Mouse (Mus musculus) skeletal muscle tissue, postnatal 0 days (tissue): Measurements from ENCODE around the gene Olfr205. TPM values are rescaled to one million over a fixed set of nuclear protein-coding genes. Genes with fewer than 3 reads are reported as not detected.

Source experiments
- polyA plus RNA-seq: library from polyadenylated mRNA; unstranded; fragments of >200 nt; fragmentation: Nextera tagmentation; extraction: Ambion mirVana; gene quantifications from 2 replicates; pipeline ENCODE4 v1.2.1, GENCODE M21; 2015

Olfr205 gene
- polyA plus RNA-seq: not detected in 2 replicates

DNA sequence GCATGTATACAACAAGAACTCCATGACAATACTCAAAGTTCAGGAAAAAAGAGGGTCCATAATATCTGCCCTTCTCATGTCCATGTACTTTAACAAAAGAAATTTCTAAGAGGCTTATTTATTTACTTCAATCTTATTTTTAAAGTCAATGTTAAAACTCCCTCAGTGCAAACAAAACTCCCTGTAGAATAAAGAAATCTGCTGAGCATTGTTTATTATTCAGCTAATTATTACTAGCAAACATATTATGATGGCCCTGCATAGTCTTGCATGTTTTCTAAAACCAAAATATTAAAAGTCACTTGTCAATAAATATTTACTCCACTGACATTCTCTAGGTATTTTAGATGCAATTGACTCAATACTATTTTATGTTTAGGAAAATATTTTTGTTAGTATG is at the start of gene Olfr205:
TSS of gene Olfr205 (minus strand) at position 101 of the 400 bp plus-strand sequence.

GRCm38 (mm10) chr16:59363893-59364292 is 33.0 kb upstream of the Olfr205 start, which contains the start of gene Olfr209:
Gene Olfr209 (minus strand): TSS chr16:59363993.

DNA sequence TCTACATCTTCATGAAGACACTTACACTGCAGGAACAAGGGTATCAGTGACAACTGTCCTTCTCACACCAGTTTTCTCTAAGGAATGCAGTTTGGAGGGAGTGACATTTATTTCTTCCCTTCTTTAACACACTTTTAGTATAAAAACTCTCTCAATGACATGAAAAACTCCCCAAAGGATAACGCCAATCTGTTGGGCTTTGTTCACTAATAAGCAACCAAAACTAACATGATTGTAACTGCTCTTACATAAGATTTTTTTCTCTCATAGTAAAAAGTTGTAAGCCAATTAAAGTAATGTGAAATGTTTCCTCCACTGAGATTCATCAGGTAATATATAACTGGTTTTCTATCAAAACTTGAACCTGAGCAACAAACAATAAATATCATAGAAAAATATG is 18.2 kb upstream of the Olfr205 start, which contains the start of gene Olfr206:
TSS of gene Olfr206 (minus strand) at position 101 of the 400 bp plus-strand sequence.

GRCm38 (mm10) chr16:59318148-59318547 is 12.8 kb downstream of the Olfr205 start, which contains the start of gene Olfr204:
Gene Olfr204 (minus strand): TSS chr16:59318248.

GRCm38 (mm10) chr16:59298581-59298980 is 32.4 kb downstream of the Olfr205 start, which contains the start of gene Olfr203:
Gene Olfr203 (plus strand): TSS chr16:59298881.

GRCm38 (mm10) chr16:59286693-59287092 is 44.2 kb downstream of the Olfr205 start, which contains the start of gene Olfr202:
Gene Olfr202 (minus strand): TSS chr16:59286793.

Other genes with a start within 250 kb of the Olfr205 start
- gene Olfr191, start 241.3 kb downstream of the Olfr205 start, polyA plus RNA-seq: not detected in 2 replicates
- gene Olfr193, start 219.3 kb downstream of the Olfr205 start, polyA plus RNA-seq: not detected in 2 replicates
- gene Olfr194, start 210.1 kb downstream of the Olfr205 start, polyA plus RNA-seq: not detected in 2 replicates
- not detected in 2 replicates for gene Olfr195, start 184.1 kb downstream of the Olfr205 start, polyA plus RNA-seq
- not detected in 2 replicates for gene Olfr196, start 160.7 kb downstream of the Olfr205 start, polyA plus RNA-seq
- gene Olfr198, start 127.6 kb downstream of the Olfr205 start, polyA plus RNA-seq: not detected in 2 replicates
- gene Olfr199, start 111.4 kb downstream of the Olfr205 start, polyA plus RNA-seq: not detected in 2 replicates
- not detected in 2 replicates for gene Olfr201, start 58.5 kb downstream of the Olfr205 start, polyA plus RNA-seq
- gene Olfr202, start 44.3 kb downstream of the Olfr205 start, polyA plus RNA-seq: not detected in 2 replicates
- gene Olfr203, start 32.3 kb downstream of the Olfr205 start, polyA plus RNA-seq: not detected in 2 replicates
- not detected in 2 replicates for gene Olfr204, start 12.9 kb downstream of the Olfr205 start, polyA plus RNA-seq
- gene Olfr206, start 18.1 kb upstream of the Olfr205 start, polyA plus RNA-seq: not detected in 2 replicates
- gene Olfr209, start 32.9 kb upstream of the Olfr205 start, polyA plus RNA-seq: not detected in 2 replicates
- gene Gabrr3, start 76.2 kb upstream of the Olfr205 start, polyA plus RNA-seq: 0.03 TPM in 1 of 2 replicates, not detected in the other
- gene Riox2, start 140.6 kb upstream of the Olfr205 start, polyA plus RNA-seq: 12.6 and 13.5 TPM in 2 replicates